Mouse (Mus musculus): Measurements from ENCODE around the gene Ppp1r13l. TPM values are rescaled to one million over a fixed set of nuclear protein-coding genes. Genes with fewer than 3 reads are reported as not detected.

Ppp1r13l gene
- polyA plus RNA-seq (2015; fragmentation: Nextera tagmentation; extraction: Ambion mirVana): 7.8 and 9.6 TPM in 2 replicates

GRCm38 (mm10) chr7:19359299-19359891 is at the start of gene Ppp1r13l, which contains the start of gene Cd3eap:
Ppp1r13l (plus strand) TSS chr7:19359749.
Cd3eap (minus strand) TSS chr7:19359483.
- Histone ChIP-seq H3K4me1 (ENCODE audit: control insufficient read depth, insufficient read depth, low read length) (peaks cover 36% of the 10 kb centered on the region), H3K4me3 (replicated peaks; ENCODE audit: low read length) (peak within 1 kb of the TSS; percentile 73), H3K9me3 (replicated peaks; ENCODE audit: control insufficient read depth, low read length) (no peaks in the 10 kb centered on the region), H3K27ac (ENCODE audit: low read length) (peak within 1 kb of the TSS; percentile 70), H3K36me3 (ENCODE audit: control insufficient read depth, insufficient read depth, low read length) (0 out of 2 replicates have a peak, but pooled peaks cover 11% of the 10 kb centered on the region), H3K27me3 (ENCODE audit: control insufficient read depth, insufficient read depth, low read length) (no peaks in the 10 kb centered on the region), H3K4me2 (ENCODE audit: low read depth, low read length) (peak within 1 kb of the TSS; percentile 87), H3K9ac (ENCODE audit: low read length) (peak within 1 kb of the TSS; percentile 81)
- under 1% methylated on average over 31 of the region's 31 CpGs for WGBS
- ATAC-seq (ENCODE audit: insufficient read depth, low FRiP score): peak; percentile 65

GRCm38 (mm10) chr7:19309884-19310641 is 49.5 kb upstream of the Ppp1r13l start, which contains the start of gene Fosb:
Fosb (minus strand) TSS chr7:19310051.
- peak within 1 kb of the TSS; percentile 73 for H3K4me3 ChIP-seq (replicated peaks; ENCODE audit: low read length)
- H3K27me3 ChIP-seq (ENCODE audit: control insufficient read depth, insufficient read depth, low read length): peaks cover 18% of the 10 kb centered on the region
- H3K27ac ChIP-seq (ENCODE audit: low read length): peak within 1 kb of the TSS; percentile 19
- H3K36me3 ChIP-seq (ENCODE audit: control insufficient read depth, insufficient read depth, low read length): no peaks in the 10 kb centered on the region
- H3K9ac ChIP-seq (ENCODE audit: low read length): peak within 1 kb of the TSS; percentile 74
- H3K4me1 ChIP-seq (ENCODE audit: control insufficient read depth, insufficient read depth, low read length): peaks cover 11% of the 10 kb centered on the region
- peak within 1 kb of the TSS; percentile 100 for H3K4me2 ChIP-seq (ENCODE audit: low read depth, low read length)
- peak; percentile 87 for ATAC-seq (ENCODE audit: insufficient read depth, low FRiP score)
- under 1% methylated on average over 49 of the region's 49 CpGs for WGBS
- H3K9me3 ChIP-seq (replicated peaks; ENCODE audit: control insufficient read depth, low read length): no peaks in the 10 kb centered on the region

- no peak for ATAC-seq (ENCODE audit: insufficient read depth, low FRiP score)
- H3K4me1 ChIP-seq (ENCODE audit: control insufficient read depth, insufficient read depth, low read length): peaks cover 11% of the 10 kb centered on the region
- no peak overlapping the region for H3K4me3 ChIP-seq (replicated peaks; ENCODE audit: low read length)
- peaks cover 4% of the 10 kb centered on the region for H3K27me3 ChIP-seq (ENCODE audit: control insufficient read depth, insufficient read depth, low read length)
- no peaks in the 10 kb centered on the region for H3K36me3 ChIP-seq (ENCODE audit: control insufficient read depth, insufficient read depth, low read length)
- no peak overlapping the region for H3K9ac ChIP-seq (ENCODE audit: low read length)
- no peaks in the 10 kb centered on the region for H3K9me3 ChIP-seq (replicated peaks; ENCODE audit: control insufficient read depth, low read length)
- H3K27ac ChIP-seq (ENCODE audit: low read length): no peak overlapping the region
- 34% methylated on average over 4 of the region's 4 CpGs for WGBS
- H3K4me2 ChIP-seq (ENCODE audit: low read depth, low read length): no peak overlapping the region
Observed at GRCm38 (mm10) chr7:19311991-19312390, 47.6 kb upstream of the Ppp1r13l start.

- Histone ChIP-seq H3K9ac (ENCODE audit: low read length) (no peak overlapping the region), H3K36me3 (ENCODE audit: control insufficient read depth, insufficient read depth, low read length) (no peaks in the 10 kb centered on the region), H3K4me3 (replicated peaks; ENCODE audit: low read length) (no peak overlapping the region), H3K27me3 (ENCODE audit: control insufficient read depth, insufficient read depth, low read length) (no peaks in the 10 kb centered on the region; the same call in none of the 2 replicates), H3K9me3 (replicated peaks; ENCODE audit: control insufficient read depth, low read length) (no peaks in the 10 kb centered on the region), H3K4me1 (ENCODE audit: control insufficient read depth, insufficient read depth, low read length) (peaks cover 8% of the 10 kb centered on the region; the same call in 1 of the 2 replicates), H3K27ac (ENCODE audit: low read length) (no peak overlapping the region), H3K4me2 (ENCODE audit: low read depth, low read length) (no peak overlapping the region)
- no peak for ATAC-seq (ENCODE audit: insufficient read depth, low FRiP score)
- WGBS: 47% methylated on average over 5 of the region's 5 CpGs
Observed at GRCm38 (mm10) chr7:19314033-19314432, 45.5 kb upstream of the Ppp1r13l start.

- 42% methylated on average over 14 of the region's 14 CpGs for WGBS
Observed at GRCm38 (mm10) chr7:19316451-19317161, 42.9 kb upstream of the Ppp1r13l start.

GRCm38 (mm10) chr7:19318201-19318600 is 41.3 kb upstream of the Ppp1r13l start:
- H3K27ac ChIP-seq (ENCODE audit: low read length): no peak overlapping the region
- H3K9me3 ChIP-seq (replicated peaks; ENCODE audit: control insufficient read depth, low read length): no peaks in the 10 kb centered on the region
- H3K36me3 ChIP-seq (ENCODE audit: control insufficient read depth, insufficient read depth, low read length): no peaks in the 10 kb centered on the region
- H3K9ac ChIP-seq (ENCODE audit: low read length): no peak overlapping the region
- peaks cover 13% of the 10 kb centered on the region for H3K4me1 ChIP-seq (ENCODE audit: control insufficient read depth, insufficient read depth, low read length)
- no peak overlapping the region for H3K4me3 ChIP-seq (replicated peaks; ENCODE audit: low read length)
- no peak for ATAC-seq (ENCODE audit: insufficient read depth, low FRiP score)
- no peak overlapping the region for H3K4me2 ChIP-seq (ENCODE audit: low read depth, low read length)
- WGBS: 56% methylated on average over 2 of the region's 2 CpGs
- H3K27me3 ChIP-seq (ENCODE audit: control insufficient read depth, insufficient read depth, low read length): no peaks in the 10 kb centered on the region; the same call in none of the 2 replicates

More at GRCm38 (mm10) chr7:19316451-19317161, 42.9 kb upstream of the Ppp1r13l start:
- Histone ChIP-seq H3K9ac (ENCODE audit: low read length) (peak overlapping the region; percentile 11; the same call in 1 of the 2 replicates), H3K9me3 (replicated peaks; ENCODE audit: control insufficient read depth, low read length) (no peaks in the 10 kb centered on the region), H3K4me3 (replicated peaks; ENCODE audit: low read length) (no peak overlapping the region), H3K27me3 (ENCODE audit: control insufficient read depth, insufficient read depth, low read length) (no peaks in the 10 kb centered on the region; the same call in none of the 2 replicates), H3K4me2 (ENCODE audit: low read depth, low read length) (no peak overlapping the region), H3K4me1 (ENCODE audit: control insufficient read depth, insufficient read depth, low read length) (peaks cover 10% of the 10 kb centered on the region), H3K27ac (ENCODE audit: low read length) (no peak overlapping the region), H3K36me3 (ENCODE audit: control insufficient read depth, insufficient read depth, low read length) (no peaks in the 10 kb centered on the region)
- ATAC-seq (ENCODE audit: insufficient read depth, low FRiP score): no peak

GRCm38 (mm10) chr7:19318676-19319075 is 40.9 kb upstream of the Ppp1r13l start:
- no peak for ATAC-seq (ENCODE audit: insufficient read depth, low FRiP score)
- no peaks in the 10 kb centered on the region for H3K9me3 ChIP-seq (replicated peaks; ENCODE audit: control insufficient read depth, low read length)
- H3K4me2 ChIP-seq (ENCODE audit: low read depth, low read length): no peak overlapping the region
- H3K4me3 ChIP-seq (replicated peaks; ENCODE audit: low read length): no peak overlapping the region
- WGBS: 65% methylated on average over 7 of the region's 7 CpGs
- H3K4me1 ChIP-seq (ENCODE audit: control insufficient read depth, insufficient read depth, low read length): peaks cover 13% of the 10 kb centered on the region
- H3K27ac ChIP-seq (ENCODE audit: low read length): no peak overlapping the region
- H3K9ac ChIP-seq (ENCODE audit: low read length): no peak overlapping the region
- H3K36me3 ChIP-seq (ENCODE audit: control insufficient read depth, insufficient read depth, low read length): no peaks in the 10 kb centered on the region
- no peaks in the 10 kb centered on the region; the same call in none of the 2 replicates for H3K27me3 ChIP-seq (ENCODE audit: control insufficient read depth, insufficient read depth, low read length)

GRCm38 (mm10) chr7:19319458-19319857 is 40.1 kb upstream of the Ppp1r13l start:
- Histone ChIP-seq H3K4me3 (replicated peaks; ENCODE audit: low read length) (peak overlapping the region; percentile 55), H3K9me3 (replicated peaks; ENCODE audit: control insufficient read depth, low read length) (no peaks in the 10 kb centered on the region), H3K27ac (ENCODE audit: low read length) (no peak overlapping the region; the same call in 1 of the 2 replicates), H3K36me3 (ENCODE audit: control insufficient read depth, insufficient read depth, low read length) (no peaks in the 10 kb centered on the region), H3K27me3 (ENCODE audit: control insufficient read depth, insufficient read depth, low read length) (no peaks in the 10 kb centered on the region; the same call in none of the 2 replicates), H3K4me1 (ENCODE audit: control insufficient read depth, insufficient read depth, low read length) (peaks cover 13% of the 10 kb centered on the region), H3K9ac (ENCODE audit: low read length) (peak overlapping the region; percentile 70), H3K4me2 (ENCODE audit: low read depth, low read length) (peak overlapping the region; percentile 87)
- peak; percentile 62; the same call in 1 of the 2 replicates for ATAC-seq (ENCODE audit: insufficient read depth, low FRiP score)
- 15% methylated on average over 9 of the region's 9 CpGs for WGBS
